Mouse (Mus musculus): ENCODE results near the gene Tmem181a.
"Not testable (repeated sequence)": the region's sequence is repeated elsewhere in the genome, so short reads cannot be mapped to it uniquely, and the experiment has no call there.

- not testable (repeated sequence) for TF ChIP-seq CTCF, EP300 (IDR thresholded peaks at IDR 0.05; ENCODE audit: low read depth)
Measured at GRCm38 (mm10) chr17:6251298-6251697, 5.4 kb upstream of the Tmem181a start.
